Mouse (Mus musculus): ENCODE results near the gene Snx25.
"Not testable (repeated sequence)": the region's sequence is repeated elsewhere in the genome, so short reads cannot be mapped to it uniquely, and the experiment has no call there.

Gene Snx25

GRCm38 (mm10) chr8:46135546-46135945, 16.4 kb downstream of the Snx25 start:
- DNase-seq: not testable (repeated sequence)

DNA sequence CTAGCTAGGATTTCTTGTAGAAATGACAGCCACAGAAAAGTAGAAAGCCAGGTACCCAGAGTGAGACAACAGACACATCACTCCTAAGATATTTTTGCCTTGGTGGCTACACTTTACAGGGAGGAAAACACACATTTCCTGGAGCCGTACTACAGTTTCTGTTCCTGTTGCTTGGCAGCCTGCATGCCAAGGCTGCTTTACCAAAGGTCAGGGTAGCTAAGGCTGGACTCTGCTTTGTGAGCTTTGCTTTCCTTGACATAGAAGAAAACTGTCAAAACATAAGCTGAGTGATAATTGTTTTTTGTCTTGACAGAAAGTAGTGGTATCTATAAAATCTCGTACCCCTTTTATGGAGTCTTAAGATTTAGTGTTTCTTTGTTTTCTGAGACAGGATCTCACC, 21.5 kb downstream of the Snx25 start:
- DNase-seq: peak; percentile 53 to 60

DNA sequence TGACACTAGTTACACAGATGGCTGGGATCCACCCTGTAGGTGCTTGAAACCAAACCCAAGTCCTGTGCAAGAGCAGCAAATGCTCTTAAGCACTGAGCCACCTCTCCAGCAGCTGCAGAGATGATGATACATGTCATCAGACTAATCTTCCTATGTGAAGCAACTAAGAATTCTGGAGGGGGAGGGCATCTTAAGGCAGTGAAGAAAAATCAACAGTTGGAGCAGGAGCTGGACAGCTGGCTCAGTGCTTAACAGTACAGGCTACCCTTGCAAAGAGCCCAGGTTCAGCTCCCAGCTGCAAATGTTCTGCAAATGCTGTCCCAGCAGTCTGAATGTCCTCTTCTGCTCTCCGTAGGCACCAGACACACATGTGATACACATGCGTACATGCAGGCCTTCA, 29.5 kb downstream of the Snx25 start:
- DNase-seq: no peak

DNA sequence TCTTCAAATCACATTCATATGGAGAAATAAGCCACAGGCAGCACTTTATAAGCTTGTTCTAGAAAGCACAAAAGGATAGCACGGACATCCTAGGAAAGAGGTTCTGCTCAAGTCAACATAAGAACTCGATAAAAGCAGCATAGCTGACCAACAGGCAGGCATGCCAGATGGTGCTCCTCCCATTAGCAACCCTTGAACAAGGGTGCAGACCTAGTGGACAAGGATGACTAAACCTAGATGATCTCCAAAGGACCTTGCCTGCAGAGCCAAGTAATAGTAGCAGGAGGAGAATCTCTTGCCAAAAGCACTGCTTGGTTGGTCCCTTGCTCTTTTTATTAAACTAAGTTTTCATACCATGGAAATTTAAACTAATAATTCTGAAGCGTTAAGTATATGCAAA, 32.8 kb downstream of the Snx25 start:
- DNase-seq: peak; percentile 36 to 42

GRCm38 (mm10) chr8:46117172-46117571, 34.8 kb downstream of the Snx25 start:
- DNase-seq: no peak

GRCm38 (mm10) chr8:46113421-46114170, 38.4 kb downstream of the Snx25 start:
- DNase-seq: not testable (repeated sequence)

- DNase-seq: no peak
These were observed 44.3 kb downstream of the Snx25 start for GRCm38 (mm10) chr8:46107690-46108089.

DNA sequence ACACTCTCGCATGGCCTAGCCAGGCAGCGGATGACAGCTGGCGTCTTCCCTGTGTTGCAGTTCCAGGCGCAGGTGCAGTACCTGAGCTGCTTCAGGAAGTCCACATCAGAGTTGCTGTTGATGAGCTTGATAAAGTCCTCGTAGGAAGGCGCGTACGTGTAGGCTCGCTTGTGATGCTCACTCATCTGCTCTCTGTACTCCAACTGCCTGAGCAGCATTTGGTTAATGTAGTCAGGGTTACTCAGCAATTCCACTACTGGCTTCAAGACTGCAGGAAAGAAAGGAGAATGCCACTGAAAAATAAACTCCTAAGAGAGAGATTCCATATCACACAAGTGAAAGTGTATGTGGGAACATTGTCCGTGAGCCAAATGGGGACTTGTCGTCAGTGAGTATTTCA, 48.5 kb downstream of the Snx25 start:
- DNase-seq: no peak

GRCm38 (mm10) chr8:46092667-46093360, 59.1 kb downstream of the Snx25 start:
- DNase-seq: peak; percentile 21 to 67

GRCm38 (mm10) chr8:46083141-46083540, 68.8 kb downstream of the Snx25 start:
- DNase-seq: no peak

GRCm38 (mm10) chr8:46081030-46081429, 70.9 kb downstream of the Snx25 start:
- no peak for DNase-seq

GRCm38 (mm10) chr8:46078866-46079265, 73.1 kb downstream of the Snx25 start:
- no peak for DNase-seq

- no peak for DNase-seq
These were observed 76.7 kb downstream of the Snx25 start for GRCm38 (mm10) chr8:46075223-46075622.

DNA sequence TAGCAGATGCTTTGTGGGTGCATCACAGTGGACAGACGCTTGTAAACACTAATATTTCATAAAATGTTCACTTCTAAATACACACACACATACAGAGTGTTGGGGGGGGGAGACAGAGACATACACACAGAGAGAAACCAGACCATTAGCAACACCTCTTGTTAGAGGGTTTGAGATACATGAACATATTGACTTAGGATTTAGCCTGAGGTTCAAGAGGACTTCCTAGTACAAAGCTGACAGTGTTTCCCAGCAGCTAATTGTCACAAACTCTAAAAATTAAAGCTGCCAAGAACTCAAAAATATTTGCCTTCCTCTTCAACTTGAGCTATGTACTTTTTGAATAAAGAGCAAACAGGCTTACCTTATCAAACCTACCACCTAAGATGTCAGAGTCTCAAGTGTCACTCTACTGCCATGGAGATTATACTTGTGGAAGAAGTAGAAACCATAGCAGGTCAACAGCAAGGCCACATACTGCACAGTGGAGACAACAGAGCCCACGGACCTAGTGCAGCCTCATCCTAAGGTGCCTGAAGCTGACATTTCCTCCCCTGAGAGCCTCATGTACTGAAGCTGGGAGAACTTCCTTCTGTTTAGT, 78.3 kb downstream of the Snx25 start:
- no peak for DNase-seq

DNA sequence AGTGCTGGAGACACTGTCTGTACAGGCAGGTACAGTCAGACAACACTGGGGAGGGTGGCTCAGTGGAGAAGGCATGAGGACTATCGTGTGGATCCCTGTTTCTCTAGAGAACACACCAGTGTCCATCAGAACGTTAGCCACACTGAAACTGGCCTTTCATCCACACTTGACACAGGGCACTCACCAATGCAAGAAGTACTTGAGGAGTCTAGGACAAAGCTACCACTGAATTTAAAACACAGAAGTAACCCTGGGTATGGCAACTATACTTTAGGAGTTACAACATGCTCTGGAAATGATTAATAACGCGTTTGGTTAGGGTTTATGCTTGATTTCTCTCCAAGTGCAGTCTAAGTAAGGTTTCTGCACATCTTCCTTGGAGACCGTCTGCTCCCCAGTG, 79.2 kb downstream of the Snx25 start:
- DNase-seq: no peak

DNA sequence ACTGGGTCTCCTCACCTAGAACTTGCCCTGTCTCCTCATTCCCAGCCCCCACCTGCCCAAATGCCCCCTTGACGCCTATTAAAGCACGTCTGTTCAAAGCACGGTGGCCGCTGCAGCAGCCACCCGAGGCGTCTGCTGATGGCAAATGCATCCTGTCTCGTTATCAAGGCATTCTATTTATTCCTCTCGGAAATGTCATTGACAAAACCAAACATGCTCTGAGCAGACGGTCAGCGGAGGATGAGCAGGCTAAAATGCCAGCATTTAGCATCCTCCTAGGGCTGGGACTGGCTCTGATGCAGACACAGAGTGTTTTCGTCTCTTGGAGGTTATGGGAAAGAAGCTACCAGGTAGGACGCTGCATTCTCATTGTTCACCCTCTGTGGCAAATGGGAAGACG, 111.7 kb downstream of the Snx25 start:
- no peak for DNase-seq

GRCm38 (mm10) chr8:46039666-46040065, 112.3 kb downstream of the Snx25 start:
- DNase-seq: no peak

GRCm38 (mm10) chr8:46036217-46036616, 115.7 kb downstream of the Snx25 start:
- peak; percentile 65 to 74 for DNase-seq

GRCm38 (mm10) chr8:46024392-46024791, 127.6 kb downstream of the Snx25 start:
- no peak for DNase-seq

DNA sequence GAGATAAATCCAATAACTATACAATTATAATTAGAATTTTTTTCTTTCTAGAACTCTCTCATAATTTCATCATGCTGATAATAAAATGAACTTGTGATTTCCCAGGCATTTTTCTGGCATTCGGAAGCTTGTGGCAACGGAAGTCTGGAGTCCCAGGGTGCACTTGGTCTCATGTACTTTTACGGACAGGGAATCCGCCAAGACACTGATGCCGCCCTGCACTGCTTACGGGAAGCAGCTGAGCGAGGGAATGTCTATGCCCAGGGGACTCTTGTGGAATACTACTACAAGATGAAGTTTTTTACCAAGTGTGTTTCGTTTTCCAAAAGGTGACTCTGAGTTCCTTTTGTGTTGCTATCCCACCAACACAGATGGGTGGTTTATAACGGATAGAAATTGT, 129.2 kb downstream of the Snx25 start:
- no peak for DNase-seq

GRCm38 (mm10) chr8:46022203-46022602, 129.8 kb downstream of the Snx25 start:
- DNase-seq: no peak

DNA sequence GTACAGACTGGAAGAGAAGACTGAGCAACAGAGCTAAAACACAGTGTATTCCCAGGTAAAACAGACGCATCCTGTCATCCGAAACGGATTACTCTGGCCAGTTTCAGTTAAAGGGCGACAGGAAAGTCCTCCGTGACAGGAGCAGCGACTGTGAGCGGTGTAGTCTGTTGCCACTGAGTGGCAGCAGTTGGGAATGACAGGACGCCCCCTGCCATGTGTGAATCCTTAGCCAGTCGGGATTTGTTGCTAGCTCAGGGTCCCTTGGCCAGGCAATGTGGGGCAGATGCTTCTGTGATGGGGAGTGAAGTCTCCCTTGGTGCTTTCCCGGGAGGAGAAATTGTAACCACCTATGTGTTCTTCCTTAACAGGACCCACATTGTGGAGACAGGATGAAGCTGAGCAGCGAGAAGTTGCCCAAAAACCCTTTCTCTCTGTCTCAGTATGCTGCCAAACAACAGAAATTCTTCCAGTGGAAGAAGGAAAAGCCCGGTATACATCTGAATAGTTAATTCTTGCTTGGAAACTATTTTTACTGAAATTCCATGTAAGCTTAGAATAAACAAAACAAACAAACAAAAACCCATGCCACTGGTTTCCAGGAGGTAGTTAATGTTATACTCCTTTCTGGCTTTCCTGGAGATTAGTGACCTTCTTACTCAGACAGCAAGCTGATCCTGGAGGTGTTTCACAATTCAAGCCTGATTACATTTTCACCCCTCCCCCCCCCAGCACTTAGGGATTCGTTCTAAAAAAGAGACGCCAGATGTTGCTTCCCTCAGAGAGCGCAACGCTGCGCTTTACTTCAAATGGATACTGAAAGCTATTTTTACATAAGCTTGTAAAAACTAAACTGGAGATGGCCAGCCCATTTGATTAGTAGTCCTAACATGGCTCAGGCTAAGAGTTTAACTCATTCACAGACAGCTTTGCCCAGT, 140.9 kb downstream of the Snx25 start:
- DNase-seq: peak; percentile 16 to 19

GRCm38 (mm10) chr8:46010306-46010705, 141.7 kb downstream of the Snx25 start:
- peak in 1 of 2 experiments; percentile 17 for DNase-seq

All from kidney, adult 8-10 months (tissue).